Mouse (Mus musculus) CD4-positive, CD25-positive, alpha-beta regulatory T cell, adult 2 months (primary cell): ENCODE measurements at regions not wholly inside any gene's neighbourhood (a gene's known extent, or its start where the extent isn't known, plus 50 kb on each side); places are given as distances from the start of the nearest gene placed in this dataset.
A peak's percentile ranks its signal among the peaks of the same experiment; 100 is the strongest.

Experiments
- DNase-seq: peaks from one replicate; pipeline ENCODE4 v3.0.0-alpha.2; 2012; ENCODE audit warnings: low read depth, low spot score

GRCm38 (mm10) chr3:51019650-51020346 lies 204.4 kb upstream of the Noct start:
- no peak for DNase-seq

- no peak for DNase-seq
These were observed 199.6 kb upstream of the Noct start for GRCm38 (mm10) chr3:51024655-51025054.

GRCm38 (mm10) chr3:51031821-51032220 lies 192.4 kb upstream of the Noct start:
- no peak for DNase-seq

- no peak for DNase-seq
These were observed 191.0 kb upstream of the Noct start for GRCm38 (mm10) chr3:51033292-51033691.

GRCm38 (mm10) chr3:51036700-51037306 lies 187.4 kb upstream of the Noct start:
- no peak for DNase-seq

- no peak for DNase-seq
These were observed 181.9 kb upstream of the Noct start for GRCm38 (mm10) chr3:51042223-51042846.

- no peak for DNase-seq
These were observed 175.5 kb upstream of the Noct start for GRCm38 (mm10) chr3:51048739-51049138.

- DNase-seq, result peak; percentile 2
These were observed 174.1 kb upstream of the Noct start for GRCm38 (mm10) chr3:51050156-51050555.

- DNase-seq, result no peak
These were observed 169.2 kb upstream of the Noct start for GRCm38 (mm10) chr3:51055004-51055403.

GRCm38 (mm10) chr3:51064201-51064600 lies 160.0 kb upstream of the Noct start:
- DNase-seq, result no peak

GRCm38 (mm10) chr3:51066373-51066772 lies 157.9 kb upstream of the Noct start:
- DNase-seq, result no peak

GRCm38 (mm10) chr3:51072417-51072816 lies 151.8 kb upstream of the Noct start:
- no peak for DNase-seq

GRCm38 (mm10) chr3:51073003-51073679 lies 151.1 kb upstream of the Noct start:
- DNase-seq, result no peak

- no peak for DNase-seq
These were observed 150.4 kb upstream of the Noct start for GRCm38 (mm10) chr3:51073743-51074319.

- peak; percentile 14 for DNase-seq
These were observed 148.9 kb upstream of the Noct start for GRCm38 (mm10) chr3:51075219-51075920.

- no peak for DNase-seq
These were observed 145.8 kb upstream of the Noct start for GRCm38 (mm10) chr3:51078459-51078858.

GRCm38 (mm10) chr3:51080415-51080814 lies 143.8 kb upstream of the Noct start:
- no peak for DNase-seq

GRCm38 (mm10) chr3:51080855-51081254 lies 143.4 kb upstream of the Noct start:
- no peak for DNase-seq

GRCm38 (mm10) chr3:51082831-51083575 lies 141.2 kb upstream of the Noct start:
- DNase-seq, result no peak

GRCm38 (mm10) chr3:51083583-51083982 lies 140.7 kb upstream of the Noct start:
- no peak for DNase-seq

- no peak for DNase-seq
These were observed 137.8 kb upstream of the Noct start for GRCm38 (mm10) chr3:51086441-51086849.
